Mouse (Mus musculus) stomach, embryonic 15.5 days (tissue): ENCODE results near the gene Lemd2. TPM values are rescaled to one million over a fixed set of nuclear protein-coding genes. Genes with fewer than 3 reads are reported as not detected.

Experiments
- ATAC-seq: fragments of 200-750 bp; cut with Nextera tagmentation; 2 replicates; pipeline ENCODE4 v1.8.0; 2017; ENCODE audit warnings: low read depth, moderate number of reproducible peaks, moderate TSS enrichment; ENCODE audit not compliant: insufficient read depth, low FRiP score
- H3K27ac ChIP-seq: fragments of 300-500 bp; sonication (generic); 2 replicates; pipeline ENCODE4 v1.5.1; 2015; ENCODE audit warnings: mild to moderate bottlenecking, inconsistent platforms
- H3K27me3 ChIP-seq: fragments of 300-500 bp; sonication (generic); replicated peaks from 2 replicates; pipeline ENCODE4 v1.6.1; 2015; ENCODE audit warnings: inconsistent platforms
- H3K36me3 ChIP-seq: fragments of 300-500 bp; sonication (generic); 2 replicates; pipeline ENCODE4 v1.6.1; 2015; ENCODE audit warnings: inconsistent platforms
- H3K4me1 ChIP-seq: fragments of 300-500 bp; sonication (generic); 2 replicates; pipeline ENCODE4 v1.6.1; 2015; ENCODE audit warnings: inconsistent platforms
- H3K4me2 ChIP-seq: fragments of 300-500 bp; sonication (generic); 2 replicates; pipeline ENCODE4 v1.6.1; 2015; ENCODE audit warnings: mild to moderate bottlenecking, inconsistent platforms
- H3K4me3 ChIP-seq: fragments of 300-500 bp; sonication (generic); replicated peaks from 2 replicates; pipeline ENCODE4 v1.5.1; 2015; ENCODE audit warnings: inconsistent platforms
- H3K9ac ChIP-seq: fragments of 300-500 bp; sonication (generic); 2 replicates; pipeline ENCODE4 v1.6.1; 2015; ENCODE audit warnings: inconsistent platforms
- H3K9me3 ChIP-seq: fragments of 300-500 bp; sonication (generic); 2 replicates; pipeline ENCODE4 v1.6.1; 2016; ENCODE audit warnings: inconsistent platforms
- WGBS: fragments of 180-500 bp; shearing (Covaris S2); methylation state at CpG from one replicate; pipeline ENCODE4 v1.1.7; 2015; 5-methylcytosine and 5-hydroxymethylcytosine counted together
- polyA plus RNA-seq: library from polyadenylated mRNA; unstranded; fragments of >200 nt; fragmentation: Nextera tagmentation; extraction: Ambion mirVana; gene quantifications from 2 replicates; pipeline ENCODE4 v1.2.1, GENCODE M21; 2015

The Lemd2 gene
- polyA plus RNA-seq, 1 experiment from 2014 or later, result 14.7 TPM

DNA sequence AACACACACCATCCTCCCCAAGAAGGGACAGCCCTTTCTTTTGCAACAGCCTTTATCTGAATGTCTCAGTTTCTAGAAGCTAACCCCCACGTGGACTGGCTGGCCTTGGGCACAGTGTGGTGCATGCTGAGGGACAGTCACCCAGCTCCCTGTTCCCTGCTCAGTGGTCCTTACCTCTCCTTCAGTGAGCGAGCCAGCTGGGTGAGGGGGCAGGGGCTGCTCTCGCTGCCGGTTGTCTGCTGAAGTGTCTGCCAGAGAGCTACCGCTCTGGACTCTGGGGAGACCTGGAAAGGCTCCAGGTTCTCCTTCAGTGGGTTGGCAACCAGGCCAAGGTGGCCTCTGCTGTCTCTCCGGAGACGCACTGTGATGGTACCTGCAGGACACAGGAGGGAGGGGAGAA, 53.4 kb downstream of the Lemd2 start:
- H3K9ac ChIP-seq, result no peak overlapping the region
- H3K27me3 ChIP-seq, result no peaks in the 10 kb centered on the region
- WGBS, result 65% methylated on average over 7 of the region's 7 CpGs
- H3K36me3 ChIP-seq, result no peaks in the 10 kb centered on the region
- H3K4me2 ChIP-seq, result no peak overlapping the region
- H3K4me3 ChIP-seq, result no peak overlapping the region
- H3K27ac ChIP-seq, result no peak overlapping the region
- no peak for ATAC-seq
- peaks cover 20% of the 10 kb centered on the region for H3K4me1 ChIP-seq
- H3K9me3 ChIP-seq, result no peaks in the 10 kb centered on the region

DNA sequence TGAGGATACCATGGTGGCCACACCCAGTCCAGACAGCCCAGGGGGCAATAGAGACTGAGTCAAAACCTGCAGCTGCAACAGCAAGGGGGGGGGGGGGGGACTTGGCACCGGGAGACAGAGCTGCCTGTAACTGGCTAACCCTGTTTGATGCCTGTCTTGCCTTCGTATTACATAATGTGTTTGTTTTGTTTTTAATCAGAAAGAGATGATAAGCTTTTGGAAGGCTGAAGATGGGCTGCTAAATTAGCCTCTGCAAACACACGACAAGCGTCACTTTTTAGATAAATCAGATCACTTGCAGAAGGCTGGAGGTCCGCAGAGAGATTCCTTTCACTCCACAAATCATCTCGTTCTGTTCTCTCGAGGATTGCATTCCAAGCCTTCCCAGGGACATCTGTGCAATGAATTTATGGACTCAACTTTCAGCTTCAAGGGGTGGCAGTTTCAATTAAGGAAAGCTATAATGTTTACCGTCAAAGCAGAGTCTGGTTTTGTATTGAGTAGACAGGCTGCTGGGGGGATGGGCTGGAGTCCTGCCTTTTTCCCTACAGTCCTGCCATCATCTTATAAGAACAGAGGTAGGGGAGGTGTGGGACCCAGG, 57.8 kb downstream of the Lemd2 start:
- no peak overlapping the region for H3K27ac ChIP-seq
- H3K4me2 ChIP-seq, result no peak overlapping the region
- H3K4me3 ChIP-seq, result no peak overlapping the region
- H3K36me3 ChIP-seq, result no peaks in the 10 kb centered on the region
- no peak overlapping the region for H3K9ac ChIP-seq
- peaks cover 6% of the 10 kb centered on the region; the same call in 1 of the 2 replicates for H3K4me1 ChIP-seq
- 8% methylated on average over 8 of the region's 8 CpGs for WGBS
- no peaks in the 10 kb centered on the region for H3K9me3 ChIP-seq
- no peaks in the 10 kb centered on the region for H3K27me3 ChIP-seq
- ATAC-seq, result no peak

DNA sequence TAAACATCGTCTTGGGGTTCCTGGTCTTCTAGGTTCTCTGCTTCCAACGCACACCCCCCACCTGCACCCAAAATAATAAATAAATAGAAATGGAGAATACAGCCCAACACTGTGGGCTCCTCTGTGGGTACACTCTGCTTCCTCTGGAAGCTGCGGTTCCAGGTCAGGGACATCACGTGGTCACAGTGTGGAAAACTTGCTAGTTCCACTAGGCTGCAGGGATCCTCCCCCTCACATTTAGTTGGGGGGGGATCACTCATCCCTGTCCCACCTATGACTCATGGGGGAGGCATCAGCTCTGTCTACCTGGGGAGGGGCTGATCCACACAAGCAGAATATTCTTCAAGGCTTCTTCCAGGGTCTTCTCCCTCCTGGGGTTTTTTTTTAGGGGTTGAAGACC, 60.1 kb downstream of the Lemd2 start:
- H3K36me3 ChIP-seq, result no peaks in the 10 kb centered on the region
- ATAC-seq, result no peak
- no peak overlapping the region for H3K4me2 ChIP-seq
- H3K4me1 ChIP-seq, result peaks cover 6% of the 10 kb centered on the region; the same call in 1 of the 2 replicates
- no peak overlapping the region for H3K4me3 ChIP-seq
- H3K9me3 ChIP-seq, result no peaks in the 10 kb centered on the region
- no peaks in the 10 kb centered on the region for H3K27me3 ChIP-seq
- 71% methylated on average over 4 of the region's 4 CpGs for WGBS
- no peak overlapping the region for H3K9ac ChIP-seq
- no peak overlapping the region for H3K27ac ChIP-seq

DNA sequence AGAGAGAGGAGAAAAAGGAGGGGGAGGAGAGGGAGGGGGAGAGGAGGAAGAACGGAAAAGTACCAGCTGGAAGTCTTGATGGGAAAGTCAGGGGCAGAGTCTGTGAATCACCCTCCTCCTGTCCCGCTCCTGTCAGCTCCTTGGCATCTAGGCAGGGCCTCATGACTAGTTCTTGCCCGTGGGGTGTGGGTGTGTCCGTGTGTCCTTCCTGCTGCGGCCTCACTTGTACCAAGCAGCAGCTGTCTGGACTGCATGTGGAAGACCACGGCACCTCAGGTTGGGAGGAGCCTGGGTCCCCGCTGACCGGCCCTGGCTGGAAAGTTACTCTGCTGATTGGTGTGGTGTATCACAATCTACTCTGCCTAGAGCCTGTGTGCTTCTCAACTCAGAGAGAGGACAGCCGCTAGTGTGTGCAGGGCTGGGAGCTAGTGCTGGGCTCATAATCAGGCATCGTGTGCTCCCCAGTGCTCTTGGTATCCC, 62.3 kb downstream of the Lemd2 start:
- Histone ChIP-seq H3K36me3 (no peaks in the 10 kb centered on the region), H3K9ac (no peak overlapping the region), H3K4me3 (no peak overlapping the region), H3K4me1 (peaks cover 6% of the 10 kb centered on the region; the same call in 1 of the 2 replicates), H3K4me2 (peak overlapping the region; percentile 39; the same call in 1 of the 2 replicates), H3K27ac (peak overlapping the region; percentile 38; the same call in 1 of the 2 replicates), H3K9me3 (no peaks in the 10 kb centered on the region), H3K27me3 (0 out of 2 replicates have a peak, but pooled peaks cover 4% of the 10 kb centered on the region)
- 26% methylated on average over 10 of the region's 10 CpGs for WGBS
- ATAC-seq, result peak; percentile 70

DNA sequence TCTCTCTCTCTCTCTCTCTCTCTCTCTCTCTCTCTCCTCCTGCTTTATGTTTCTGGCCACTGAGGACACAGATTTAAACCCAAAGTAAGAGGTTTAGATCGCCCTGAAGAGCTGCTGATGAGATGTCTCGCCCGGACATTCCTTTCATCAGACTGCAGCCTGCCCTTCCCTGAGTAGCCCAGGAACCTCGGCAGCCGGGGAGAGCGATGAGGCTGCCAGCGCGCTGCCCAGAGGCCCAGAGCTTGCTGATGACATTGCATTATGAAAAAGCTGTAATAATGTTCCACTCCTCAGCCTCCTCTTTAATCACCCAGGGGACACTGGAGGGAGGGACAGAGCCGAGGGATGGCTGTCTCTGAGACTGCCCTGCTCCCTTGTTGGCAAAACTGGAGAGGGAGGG, 64.0 kb downstream of the Lemd2 start:
- no peak overlapping the region for H3K27ac ChIP-seq

More for the DNA sequence above, 64.0 kb downstream of the Lemd2 start:
- Histone ChIP-seq H3K9ac (no peak overlapping the region), H3K27me3 (0 out of 2 replicates have a peak, but pooled peaks cover 4% of the 10 kb centered on the region), H3K9me3 (no peaks in the 10 kb centered on the region), H3K4me2 (no peak overlapping the region), H3K4me1 (peaks cover 8% of the 10 kb centered on the region; the same call in 1 of the 2 replicates), H3K36me3 (no peaks in the 10 kb centered on the region), H3K4me3 (no peak overlapping the region)
- 66% methylated on average over 9 of the region's 9 CpGs for WGBS
- no peak for ATAC-seq

Other genes with a start within 250 kb of the Lemd2 start
- 13.3 and 14.9 TPM in 2 replicates for gene Zbtb9, start 231.3 kb downstream of the Lemd2 start, polyA plus RNA-seq
- 4.6 and 5.7 TPM in 2 replicates for gene Bak1, start 175.5 kb downstream of the Lemd2 start, polyA plus RNA-seq
- gene Itpr3, start 147.2 kb downstream of the Lemd2 start, polyA plus RNA-seq, result 10.8 and 12.3 TPM in 2 replicates
- gene Uqcc2, start 70.6 kb downstream of the Lemd2 start, polyA plus RNA-seq, result 267 and 309 TPM in 2 replicates
- 0.18 and 0.21 TPM in 2 replicates for gene Ip6k3, start 36.7 kb downstream of the Lemd2 start, polyA plus RNA-seq